Mouse (Mus musculus) hindbrain, embryonic 14.5 days (tissue): ENCODE data around the gene Kcnn1. TPM values are rescaled to one million over a fixed set of nuclear protein-coding genes. Genes with fewer than 3 reads are reported as not detected.

Source experiments
- ATAC-seq: fragments of 200-750 bp; cut with Nextera tagmentation; 2 replicates; pipeline ENCODE4 v1.8.0; 2017; ENCODE audit warnings: moderate number of reproducible peaks, mild to moderate bottlenecking, moderate TSS enrichment, moderate library complexity; ENCODE audit not compliant: low FRiP score
- DNase-seq: peaks from one replicate; pipeline ENCODE4 v3.0.0-alpha.2; 2015; ENCODE audit warnings: low spot score
- H3K27ac ChIP-seq: fragments of 300-500 bp; sonication (generic); 2 replicates; pipeline ENCODE4 v1.5.1; 2014; ENCODE audit warnings: mild to moderate bottlenecking, moderate library complexity
- H3K27me3 ChIP-seq: fragments of 300-500 bp; sonication (generic); 2 replicates; pipeline ENCODE4 v1.6.1; 2014; ENCODE audit warnings: mild to moderate bottlenecking, low read length, mixed read lengths; ENCODE audit not compliant: control insufficient read depth, insufficient read depth
- H3K36me3 ChIP-seq: fragments of 300-500 bp; sonication (generic); replicated peaks from 2 replicates; pipeline ENCODE4 v1.6.1; 2014; ENCODE audit not compliant: control insufficient read depth, insufficient read depth
- H3K4me1 ChIP-seq: fragments of 300-500 bp; sonication (generic); replicated peaks from 2 replicates; pipeline ENCODE4 v1.6.1; 2014; ENCODE audit warnings: antibody characterized with exemption, low read length, mixed read lengths; ENCODE audit not compliant: control insufficient read depth, insufficient read depth
- H3K4me2 ChIP-seq: fragments of 300-500 bp; sonication (generic); replicated peaks from 2 replicates; pipeline ENCODE4 v1.6.1; 2014; ENCODE audit warnings: mild to moderate bottlenecking, moderate library complexity
- H3K4me3 ChIP-seq: fragments of 300-500 bp; sonication (generic); replicated peaks from 2 replicates; pipeline ENCODE4 v1.5.1; 2014; ENCODE audit warnings: mild to moderate bottlenecking, low read length
- H3K9ac ChIP-seq: fragments of 300-500 bp; sonication (generic); 2 replicates; pipeline ENCODE4 v1.6.1; 2014
- H3K9me3 ChIP-seq: fragments of 300-500 bp; sonication (generic); 2 replicates; pipeline ENCODE4 v1.6.1; 2016; ENCODE audit warnings: low read length; ENCODE audit not compliant: control insufficient read depth
- WGBS: fragments of 180-500 bp; shearing (Covaris S2); extraction: QIAGEN DNeasy Blood & Tissue Kit; methylation state at CpG from one replicate; pipeline ENCODE4 v1.1.7; 2014; 5-methylcytosine and 5-hydroxymethylcytosine counted together
- polyA plus RNA-seq: library from polyadenylated mRNA; unstranded; fragments of >200 nt; fragmentation: Nextera tagmentation; extraction: Ambion mirVana; gene quantifications from 2 replicates; pipeline ENCODE4 v1.2.1, GENCODE M21; 2014

The Kcnn1 gene
- polyA plus RNA-seq, 1 experiment from 2014 or later, result 10.0 TPM

- 72% methylated on average over 2 of the region's 2 CpGs for WGBS
- Histone ChIP-seq H3K27ac (no peak overlapping the region), H3K4me1 (peaks cover 16% of the 10 kb centered on the region), H3K36me3 (peaks cover 32% of the 10 kb centered on the region), H3K4me2 (no peak overlapping the region), H3K9me3 (no peaks in the 10 kb centered on the region), H3K9ac (no peak overlapping the region), H3K4me3 (no peak overlapping the region), H3K27me3 (peaks cover 54% of the 10 kb centered on the region)
- no peak for ATAC-seq
- no peak for DNase-seq
Measured at GRCm38 (mm10) chr8:70894385-70894720, 31.3 kb upstream of the Kcnn1 start.

GRCm38 (mm10) chr8:70893656-70894384, 30.8 kb upstream of the Kcnn1 start:
- peaks cover 54% of the 10 kb centered on the region for H3K27me3 ChIP-seq
- DNase-seq, result peak; percentile 76
- no peak overlapping the region for H3K9ac ChIP-seq
- no peak overlapping the region for H3K4me2 ChIP-seq
- WGBS, result 32% methylated on average over 12 of the region's 12 CpGs
- no peaks in the 10 kb centered on the region for H3K9me3 ChIP-seq
- H3K4me3 ChIP-seq, result no peak overlapping the region
- ATAC-seq, result no peak
- peaks cover 32% of the 10 kb centered on the region for H3K36me3 ChIP-seq
- no peak overlapping the region for H3K27ac ChIP-seq
- H3K4me1 ChIP-seq, result peaks cover 16% of the 10 kb centered on the region

GRCm38 (mm10) chr8:70892896-70893655, 30.0 kb upstream of the Kcnn1 start:
- H3K4me1 ChIP-seq, result peaks cover 12% of the 10 kb centered on the region
- H3K9ac ChIP-seq, result peak overlapping the region; percentile 42
- H3K36me3 ChIP-seq, result peaks cover 32% of the 10 kb centered on the region
- no peak overlapping the region for H3K27ac ChIP-seq
- ATAC-seq (no peak), DNase-seq (no peak)
- H3K4me2 ChIP-seq, result peak overlapping the region; percentile 35
- WGBS, result 29% methylated on average over 20 of the region's 20 CpGs
- H3K9me3 ChIP-seq, result no peaks in the 10 kb centered on the region
- peak overlapping the region; percentile 22; the same call in 1 of the 2 replicates for H3K4me3 ChIP-seq
- peaks cover 54% of the 10 kb centered on the region for H3K27me3 ChIP-seq

- H3K4me2 ChIP-seq, result peak within 1 kb of the TSS; percentile 35
- no peak within 1 kb of the TSS for H3K27ac ChIP-seq
- DNase-seq (no peak), ATAC-seq (no peak)
- peak within 1 kb of the TSS; percentile 22 for H3K4me3 ChIP-seq
- peaks cover 54% of the 10 kb centered on the region for H3K27me3 ChIP-seq
- no peaks in the 10 kb centered on the region for H3K9me3 ChIP-seq
- peak within 1 kb of the TSS; percentile 42 for H3K9ac ChIP-seq
- 3% methylated on average over 80 of the region's 80 CpGs for WGBS
- peaks cover 12% of the 10 kb centered on the region for H3K4me1 ChIP-seq
- H3K36me3 ChIP-seq, result peaks cover 32% of the 10 kb centered on the region
Measured at GRCm38 (mm10) chr8:70892022-70892895, 29.2 kb upstream of the Kcnn1 start, which contains the start of gene Slc5a5. Slc5a5 (minus strand) TSS chr8:70892757.

- H3K9me3 ChIP-seq, result 0 out of 2 replicates have a peak, but pooled peaks cover 3% of the 10 kb centered on the region
- peaks cover 11% of the 10 kb centered on the region for H3K4me1 ChIP-seq
- H3K4me3 ChIP-seq, result no peak overlapping the region
- DNase-seq (no peak), ATAC-seq (no peak)
- WGBS, result 8% methylated on average over 21 of the region's 21 CpGs
- peaks cover 32% of the 10 kb centered on the region for H3K36me3 ChIP-seq
- H3K4me2 ChIP-seq, result no peak overlapping the region
- no peak overlapping the region for H3K9ac ChIP-seq
- peaks cover 54% of the 10 kb centered on the region for H3K27me3 ChIP-seq
- no peak overlapping the region for H3K27ac ChIP-seq
Measured at GRCm38 (mm10) chr8:70891356-70891755, 28.3 kb upstream of the Kcnn1 start.

GRCm38 (mm10) chr8:70890656-70891055, 27.6 kb upstream of the Kcnn1 start:
- H3K9me3 ChIP-seq, result 0 out of 2 replicates have a peak, but pooled peaks cover 3% of the 10 kb centered on the region
- H3K36me3 ChIP-seq, result peaks cover 30% of the 10 kb centered on the region
- H3K27me3 ChIP-seq, result peaks cover 54% of the 10 kb centered on the region
- DNase-seq (no peak), ATAC-seq (no peak)
- 92% methylated on average over 5 of the region's 5 CpGs for WGBS
- peaks cover 8% of the 10 kb centered on the region for H3K4me1 ChIP-seq
- H3K4me3 ChIP-seq, result no peak overlapping the region
- no peak overlapping the region for H3K9ac ChIP-seq
- no peak overlapping the region for H3K27ac ChIP-seq
- no peak overlapping the region for H3K4me2 ChIP-seq

GRCm38 (mm10) chr8:70887669-70888068, 24.6 kb upstream of the Kcnn1 start:
- ATAC-seq, result no peak
- no peak for DNase-seq

GRCm38 (mm10) chr8:70885612-70886011, 22.6 kb upstream of the Kcnn1 start:
- no peak for DNase-seq
- H3K9ac ChIP-seq, result no peak overlapping the region
- WGBS, result 22% methylated on average over 12 of the region's 12 CpGs

More at GRCm38 (mm10) chr8:70887669-70888068, 24.6 kb upstream of the Kcnn1 start:
- no peak overlapping the region for H3K9ac ChIP-seq
- H3K4me2 ChIP-seq, result no peak overlapping the region
- 6% methylated on average over 18 of the region's 18 CpGs for WGBS
- H3K36me3 ChIP-seq, result 0 out of 2 replicates have a peak, but pooled peaks cover 3% of the 10 kb centered on the region
- 0 out of 2 replicates have a peak, but pooled peaks cover 3% of the 10 kb centered on the region for H3K9me3 ChIP-seq
- H3K4me3 ChIP-seq, result no peak overlapping the region
- peaks cover 7% of the 10 kb centered on the region for H3K4me1 ChIP-seq
- no peak overlapping the region for H3K27ac ChIP-seq
- peaks cover 29% of the 10 kb centered on the region for H3K27me3 ChIP-seq

More at GRCm38 (mm10) chr8:70885612-70886011, 22.6 kb upstream of the Kcnn1 start:
- Histone ChIP-seq H3K36me3 (0 out of 2 replicates have a peak, but pooled peaks cover 1% of the 10 kb centered on the region), H3K4me3 (no peak overlapping the region), H3K4me2 (no peak overlapping the region), H3K4me1 (no peaks in the 10 kb centered on the region), H3K9me3 (0 out of 2 replicates have a peak, but pooled peaks cover 3% of the 10 kb centered on the region), H3K27ac (no peak overlapping the region), H3K27me3 (peaks cover 8% of the 10 kb centered on the region)
- no peak for ATAC-seq
